Mouse (Mus musculus) stomach, postnatal 0 days (tissue): ENCODE results near the gene Timm50.

Source experiments
- CTCF ChIP-seq: IDR thresholded peaks from 2 replicates; pipeline ENCODE4 v1.5.1; 2016; ENCODE audit warnings: antibody characterized with exemption, low read depth, mild to moderate bottlenecking, moderate library complexity
- EP300 ChIP-seq: optimal IDR thresholded peaks from 2 replicates; pipeline ENCODE3; 2016; ENCODE audit warnings: antibody characterized with exemption

DNA sequence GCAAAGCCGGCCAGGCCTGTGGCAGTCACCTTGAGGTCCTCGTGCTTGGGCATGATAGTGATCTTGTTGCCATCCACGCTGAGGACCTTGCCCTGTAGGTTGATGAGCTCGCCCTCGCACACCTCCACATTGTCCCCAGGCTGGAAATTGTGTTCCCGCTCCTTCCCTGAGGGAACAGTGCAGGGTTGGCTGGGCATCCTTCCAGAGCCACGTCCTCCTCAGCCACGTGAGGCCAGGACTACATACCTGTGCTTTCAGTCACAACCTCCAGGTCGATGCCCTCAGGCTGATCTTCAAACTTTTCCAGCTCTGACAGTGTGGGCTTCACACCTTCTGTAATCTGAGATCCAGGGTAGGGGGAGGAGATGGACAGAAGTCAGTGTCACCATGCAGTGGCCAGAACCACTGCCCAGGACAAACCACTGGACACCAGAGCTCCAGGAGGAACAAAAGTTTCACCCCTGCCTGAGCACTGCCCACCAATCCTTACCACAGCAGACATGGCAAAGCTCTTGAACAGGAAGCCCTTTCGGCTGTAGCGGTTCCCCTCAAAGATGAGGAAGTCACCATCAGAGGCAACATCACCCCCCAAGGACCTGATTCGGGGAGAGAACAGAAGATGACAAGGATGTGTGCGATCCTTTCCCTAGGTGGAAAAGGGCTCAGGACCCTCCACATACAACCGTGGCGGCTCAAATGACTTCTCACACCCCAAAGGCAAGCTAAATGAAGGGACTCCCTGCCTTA lies 10.3 kb upstream of the Timm50 start:
- TF ChIP-seq CTCF (no peak), EP300 (no peak)
